Mouse (Mus musculus) brain, embryonic 14.5 days (tissue): ENCODE results near the gene 1520401A03Rik.

Source experiments
- CTCF ChIP-seq: fragments of 200-500 bp; IDR thresholded peaks from 2 replicates; pipeline ENCODE4 v1.5.1; 2012; ENCODE audit warnings: inconsistent platforms, mild to moderate bottlenecking, moderate library complexity, borderline replicate concordance; ENCODE audit not compliant: insufficient read depth, insufficient read length; ENCODE audit errors: extremely low read depth
- POLR2A ChIP-seq: fragments of 200-500 bp; IDR thresholded peaks from 2 replicates; pipeline ENCODE4 v1.6.1; 2012; ENCODE audit warnings: mild to moderate bottlenecking, inconsistent platforms, borderline replicate concordance; ENCODE audit not compliant: poor library complexity, insufficient read depth, insufficient read length, severe bottlenecking; ENCODE audit errors: extremely low read depth

DNA sequence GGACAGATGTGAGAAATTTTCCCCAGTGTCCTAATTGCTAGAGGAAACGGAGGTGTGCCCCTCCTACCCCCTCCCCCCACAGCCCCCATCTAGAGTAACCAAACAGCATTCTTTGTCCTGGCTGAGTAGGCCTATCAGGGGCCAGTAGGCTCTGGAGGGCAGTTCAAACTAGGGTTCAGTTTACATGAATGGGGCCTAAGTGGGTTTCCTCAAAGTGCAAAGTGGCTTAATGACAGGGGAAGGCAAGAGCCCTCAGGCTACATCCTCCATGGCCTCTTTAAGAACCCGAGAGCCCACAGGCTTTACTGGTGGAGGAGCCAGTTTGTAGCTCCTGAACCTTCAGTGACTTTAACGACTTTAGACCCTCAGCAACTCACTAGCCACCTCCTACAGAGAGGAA is 26.8 kb downstream of the 1520401A03Rik start:
- no peak for TF ChIP-seq POLR2A
- no peak for TF ChIP-seq CTCF
